ENCODE assay signal across 8 mouse cellular contexts in the genomic region with DNA sequence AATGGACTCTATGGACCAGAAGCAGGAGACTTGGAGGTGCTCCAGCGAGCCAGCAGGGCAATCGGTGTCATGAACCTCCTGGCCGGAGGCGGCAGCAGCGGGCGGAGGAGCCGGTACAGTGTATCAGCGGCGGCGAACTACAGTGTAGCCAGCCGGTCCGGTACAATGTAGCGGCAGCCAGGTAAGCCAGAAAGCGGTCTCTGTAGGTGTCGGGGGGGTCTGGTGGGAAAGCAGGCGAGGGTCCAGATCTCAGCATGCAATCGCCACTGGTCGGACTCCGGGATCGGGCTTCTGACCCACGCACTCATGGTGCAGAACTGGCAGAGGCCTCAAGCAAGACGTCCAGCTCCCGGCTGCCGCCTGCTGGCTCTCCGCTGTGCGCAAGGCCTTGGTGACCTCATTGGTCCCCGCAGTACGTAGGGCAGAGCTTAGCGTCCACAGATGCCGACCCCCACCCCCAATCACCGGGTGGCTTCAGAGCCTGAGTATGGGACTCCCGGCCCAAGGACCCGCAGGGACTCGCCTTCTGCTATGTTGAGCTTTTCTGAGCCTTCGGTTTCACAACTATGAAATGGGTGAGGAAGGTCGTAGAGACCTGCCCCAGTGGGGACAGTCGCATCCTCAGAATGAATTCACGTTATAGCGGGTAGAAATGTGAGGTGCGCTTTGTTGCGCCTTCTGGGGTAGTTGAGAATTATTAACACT. TPM values are rescaled to one million over a fixed set of nuclear protein-coding genes. Genes with fewer than 3 reads are reported as not detected.
A peak's percentile ranks its signal among the peaks of the same experiment; 100 is the strongest.
DNase-seq lines count a peak whose midpoint lies in the region; ATAC-seq and TF ChIP-seq lines count a peak whose summit lies in the region.

No protein-coding gene starts in this region.

- TF ChIP-seq CTCF in gastrocnemius, adult 2 months (IDR thresholded peaks at IDR 0.05) = peak; percentile 70
- TF ChIP-seq CTCF in hindbrain, postnatal 0 days (IDR thresholded peaks at IDR 0.05; ENCODE audit: low read depth) = peak; percentile 71
- TF ChIP-seq CTCF in left cerebral cortex, adult 2 months (IDR thresholded peaks at IDR 0.05) = peak; percentile 65

- H3K27me3 ChIP-seq in hindbrain, postnatal 0 days (ENCODE audit: insufficient read depth, low read length) = no peaks in the 10 kb centered on the region

- no peaks in the 10 kb centered on the region for H3K9me3 ChIP-seq in hindbrain, postnatal 0 days (ENCODE audit: low read length)

- intact Hi-C loops in gastrocnemius, adult 2 months (cut with DNase I) = loop anchor here (5.0 kb wide), 1 partner anchor 71 kb away; the partner anchor contains the start of gene Tcf25
- intact Hi-C loops in left cerebral cortex, adult 2 months (cut with DNase I) = loop anchor here (2.0 to 5.0 kb wide), 2 partner anchors 34 to 70 kb away; partner anchors contain the start of genes Afg3l1 and Tcf25

- H3K4me3 ChIP-seq in gastrocnemius, adult 2 months = peak overlapping the region; percentile 78
- peak overlapping the region; percentile 73 for H3K4me3 ChIP-seq in hindbrain, postnatal 0 days (ENCODE audit: low read length)
- peak overlapping the region; percentile 90 for H3K4me3 ChIP-seq in left cerebral cortex, adult 2 months

- H3K9ac ChIP-seq in hindbrain, postnatal 0 days (replicated peaks; ENCODE audit: low read length) = peak overlapping the region; percentile 81

- DNase-seq in ZHBTc4 (ENCODE audit: low read depth, low spot score) = peak; percentile 92
- peak; percentile 96 for DNase-seq in gastrocnemius, adult 2 months
- peak; percentile 94 for DNase-seq in hindbrain, postnatal 0 days (ENCODE audit: low spot score)
- peak; percentile 90 to 92 for DNase-seq in left cerebral cortex, adult 2 months (ENCODE audit: extremely low spot score in 1 of 2, low spot score in 2 of 2)
- DNase-seq in right cerebral cortex, adult 2 months (ENCODE audit: low spot score in 2 of 2) = peak; percentile 95 to 97
- peak; percentile 95 for DNase-seq in urinary bladder, postnatal 14 days (ENCODE audit: low spot score)

- no peaks in the 10 kb centered on the region for H3K36me3 ChIP-seq in hindbrain, postnatal 0 days (ENCODE audit: insufficient read depth, low read length)

- H3K4me2 ChIP-seq in hindbrain, postnatal 0 days (ENCODE audit: low read depth, low read length) = peak overlapping the region; percentile 62

- WGBS in hindbrain, postnatal 0 days = under 1% methylated on average over 41 of the region's 41 CpGs

- peaks cover 4% of the 10 kb centered on the region; the same call in 1 of the 2 replicates for H3K4me1 ChIP-seq in hindbrain, postnatal 0 days (ENCODE audit: insufficient read depth, low read length)

- H3K27ac ChIP-seq in gastrocnemius, adult 2 months = peak overlapping the region; percentile 95
- peak overlapping the region; percentile 89 for H3K27ac ChIP-seq in hindbrain, postnatal 0 days
- H3K27ac ChIP-seq in left cerebral cortex, adult 2 months = peak overlapping the region; percentile 95

- ATAC-seq in common myeloid progenitor, adult 5-6 weeks (replicated peaks; ENCODE audit: low read depth, poor library complexity, severe bottlenecking) = peak; percentile 92
- peak; percentile 96 for ATAC-seq in hindbrain, postnatal 0 days
- ATAC-seq in megakaryocyte, adult 5-6 weeks (ENCODE audit: poor library complexity, severe bottlenecking) = peak; percentile 91

RNA-seq across cellular contexts. Expression of gene Def8, which starts 19.7 kb away (rescaled TPM):
- total RNA-seq in common myeloid progenitor, adult 5-6 weeks (2017) = 41.3 and 43.9 TPM in 2 replicates
- total RNA-seq in gastrocnemius, adult 2 months (2021) = 10 to 100 TPM; 38.5 to 39.1 TPM
- 46.3 and 62.7 TPM in 2 replicates for total RNA-seq in hindbrain, postnatal 0 days (2014; rRNA removed)
- polyA plus RNA-seq in hindbrain, postnatal 0 days (2015; fragmentation: Nextera tagmentation; extraction: Ambion mirVana) = 37.9 and 38.8 TPM in 2 replicates
- total RNA-seq in left cerebral cortex, adult 2 months (2021) = 10 to 100 TPM; 55.0 to 55.5 TPM
- 15.2 and 19.6 TPM in 2 replicates for total RNA-seq in megakaryocyte, adult 5-6 weeks (2015)
- total RNA-seq in megakaryocyte, adult 5-6 weeks (2017) = 24.9 and 27.3 TPM in 2 replicates

RNA-seq across cellular contexts. Expression of gene Tubb3, which starts 31.8 kb away (rescaled TPM):
- 0.87 TPM in 1 of 2 replicates, not detected in the other for total RNA-seq in common myeloid progenitor, adult 5-6 weeks (2017)
- not detected for total RNA-seq in gastrocnemius, adult 2 months (2021)
- 3,792 and 3,923 TPM in 2 replicates for total RNA-seq in hindbrain, postnatal 0 days (2014; rRNA removed)
- polyA plus RNA-seq in hindbrain, postnatal 0 days (2015; fragmentation: Nextera tagmentation; extraction: Ambion mirVana) = 1,431 and 1,610 TPM in 2 replicates
- total RNA-seq in left cerebral cortex, adult 2 months (2021) = 100 to 1,000 TPM; 373 to 377 TPM
- total RNA-seq in megakaryocyte, adult 5-6 weeks (2015) = 0.89 and 1.0 TPM in 2 replicates
- 0.37 and 1.2 TPM in 2 replicates for total RNA-seq in megakaryocyte, adult 5-6 weeks (2017)

RNA-seq across cellular contexts. Expression of gene Afg3l1, which starts 34.7 kb away (rescaled TPM):
- 20.2 and 22.6 TPM in 2 replicates for total RNA-seq in common myeloid progenitor, adult 5-6 weeks (2017)
- 10 to 100 TPM; 37.5 to 44.5 TPM for total RNA-seq in gastrocnemius, adult 2 months (2021)
- 16.6 and 26.7 TPM in 2 replicates for total RNA-seq in hindbrain, postnatal 0 days (2014; rRNA removed)
- 45.6 and 49.6 TPM in 2 replicates for polyA plus RNA-seq in hindbrain, postnatal 0 days (2015; fragmentation: Nextera tagmentation; extraction: Ambion mirVana)
- total RNA-seq in left cerebral cortex, adult 2 months (2021) = 10 to 100 TPM; 26.3 to 31.1 TPM
- 10.4 and 11.7 TPM in 2 replicates for total RNA-seq in megakaryocyte, adult 5-6 weeks (2015)
- 12.2 and 13.3 TPM in 2 replicates for total RNA-seq in megakaryocyte, adult 5-6 weeks (2017)

RNA-seq across cellular contexts. Expression of gene Mc1r, which starts 36.1 kb away (rescaled TPM):
- total RNA-seq in common myeloid progenitor, adult 5-6 weeks (2017) = not detected in 2 replicates
- not detected for total RNA-seq in gastrocnemius, adult 2 months (2021)
- not detected in 2 replicates for total RNA-seq in hindbrain, postnatal 0 days (2014; rRNA removed)
- polyA plus RNA-seq in hindbrain, postnatal 0 days (2015; fragmentation: Nextera tagmentation; extraction: Ambion mirVana) = 0.05 and 0.08 TPM in 2 replicates
- total RNA-seq in left cerebral cortex, adult 2 months (2021) = under 1 TPM; 0.18 to 0.19 TPM
- total RNA-seq in megakaryocyte, adult 5-6 weeks (2015) = not detected in 2 replicates
- total RNA-seq in megakaryocyte, adult 5-6 weeks (2017) = not detected in 2 replicates

Comparison
In these comparisons a context has a peak if more than half of its experiments do, and no peak if none do; other contexts are left out.
1. Peak in every context shown above with its lines: DNase-seq, ATAC-seq, H3K4me3 ChIP-seq and H3K27ac ChIP-seq.
2. RNA of gene Tubb3, which starts 31.8 kb away (total RNA-seq): 3,792 to 3,923 TPM in hindbrain, postnatal 0 days and 373 to 377 TPM in left cerebral cortex, adult 2 months; 0.37 to 1.2 TPM in megakaryocyte, adult 5-6 weeks, 0.87 TPM in common myeloid progenitor, adult 5-6 weeks and not detected in gastrocnemius, adult 2 months; every median in the first group is over 100 times any median in the second.